Mouse (Mus musculus): ENCODE measurements at regions not wholly inside any gene's neighbourhood (a gene's known extent, or its start where the extent isn't known, plus 50 kb on each side); places are given as distances from the start of the nearest gene placed in this dataset.

- TF ChIP-seq CTCF (IDR thresholded peaks at IDR 0.05; ENCODE audit: low read depth, low read length) (no peak), POLR2A (IDR thresholded peaks at IDR 0.05; ENCODE audit: insufficient read depth, low read length) (no peak)
Observed at GRCm38 (mm10) chr1:4722333-4722931, 85.3 kb upstream of the Gm37988 start.

Data from ES-Bruce4 (cell line).